Mouse (Mus musculus) MEL (cell line): ENCODE results near the gene Tarsl2. TPM values are rescaled to one million over a fixed set of nuclear protein-coding genes. Genes with fewer than 3 reads are reported as not detected.
A peak's percentile ranks its signal among the peaks of the same experiment; 100 is the strongest.

ENCODE experiments used
- DNase-seq: peaks from one replicate; pipeline ENCODE4 v3.0.0; 2011; ENCODE audit warnings: low read depth, low spot score
- H3K27ac ChIP-seq: 2 replicates; pipeline ENCODE4 v1.5.1; 2012; ENCODE audit warnings: low read depth, mild to moderate bottlenecking, control low read depth, low read length, moderate library complexity; ENCODE audit not compliant: control insufficient read depth
- H3K27me3 ChIP-seq, 2 experiments: fragments of 150-350 bp in 1 of 2; sonication (generic) in 1 of 2; 2 replicates each; pipeline ENCODE4 v1.6.1; 2012; ENCODE audit warnings: low read length in 2 of 2, mild to moderate bottlenecking in 2 of 2, improper control_type of control experiment in 1 of 2, moderate library complexity in 1 of 2; ENCODE audit not compliant: insufficient read depth in 2 of 2, control insufficient read depth in 1 of 2
- H3K36me3 ChIP-seq, 2 experiments: 2 replicates each; pipeline ENCODE4 v1.6.1; 2012 to 2014; ENCODE audit warnings: low read length in 2 of 2, improper control_type of control experiment in 1 of 2, inconsistent platforms in 1 of 2, mild to moderate bottlenecking in 1 of 2; ENCODE audit not compliant: insufficient read depth in 2 of 2, control insufficient read depth in 1 of 2
- H3K4me1 ChIP-seq, 2 experiments: fragments of 150-350 bp in 1 of 2; sonication (generic) in 1 of 2; 2 replicates each; pipeline ENCODE4 v1.6.1; 2012; ENCODE audit warnings: low read length in 2 of 2, improper control_type of control experiment in 1 of 2, mild to moderate bottlenecking in 1 of 2; ENCODE audit not compliant: insufficient read depth in 2 of 2, control insufficient read depth in 1 of 2
- H3K4me3 ChIP-seq, 2 experiments: fragments of 150-350 bp in 1 of 2; sonication (generic) in 1 of 2; 2 replicates each; pipeline ENCODE4 v1.5.1; 2012; ENCODE audit warnings: low read depth in 2 of 2, low read length in 2 of 2, mild to moderate bottlenecking in 2 of 2, moderate library complexity in 2 of 2, control low read depth in 1 of 2, improper control_type of control experiment in 1 of 2; ENCODE audit not compliant: control insufficient read depth in 1 of 2, insufficient read depth in 1 of 2
- H3K79me2 ChIP-seq: 2 replicates; pipeline ENCODE4 v1.6.1; 2012; ENCODE audit warnings: mild to moderate bottlenecking, low read length, moderate library complexity; ENCODE audit not compliant: control insufficient read depth, poor library complexity, insufficient read depth
- H3K9ac ChIP-seq: 2 replicates; pipeline ENCODE4 v1.6.1; 2012; ENCODE audit warnings: low read depth, mild to moderate bottlenecking, control low read depth, low read length, moderate library complexity; ENCODE audit not compliant: control insufficient read depth, poor library complexity, severe bottlenecking
- H3K9me3 ChIP-seq: fragments of 150-350 bp; sonication (generic); replicated peaks from 2 replicates; pipeline ENCODE4 v1.6.1; 2012; ENCODE audit warnings: mild to moderate bottlenecking, low read length, improper control_type of control experiment, moderate library complexity; ENCODE audit not compliant: insufficient read depth
- BHLHE40 ChIP-seq: IDR thresholded peaks from 2 replicates; pipeline ENCODE4 v1.6.1; 2012; ENCODE audit warnings: low read depth, mild to moderate bottlenecking, inconsistent platforms, low read length, improper control_type of control experiment, borderline replicate concordance
- CHD2 ChIP-seq: IDR thresholded peaks from 2 replicates; pipeline ENCODE4 v1.6.1; 2011; ENCODE audit warnings: low read length, improper control_type of control experiment
- CTCF ChIP-seq, 3 experiments: IDR thresholded peaks in 2 of 3; conservative IDR thresholded peaks in 1 of 3; 2 replicates each; pipeline ENCODE4 v1.5.1; 2011 to 2012; ENCODE audit warnings: low read length in 3 of 3, low read depth in 2 of 3, mild to moderate bottlenecking in 2 of 3, improper control_type of control experiment in 1 of 3, inconsistent platforms in 1 of 3, mixed read lengths in 1 of 3, moderate library complexity in 1 of 3; ENCODE audit not compliant: control insufficient read depth in 1 of 3, insufficient read depth in 1 of 3, poor library complexity in 1 of 3, severe bottlenecking in 1 of 3
- E2F4 ChIP-seq: IDR thresholded peaks from 2 replicates; pipeline ENCODE4 v1.6.1; 2011; ENCODE audit warnings: low read depth, low read length, improper control_type of control experiment, borderline replicate concordance
- ELF1 ChIP-seq: IDR thresholded peaks from 2 replicates; pipeline ENCODE4 v1.6.1; 2014; ENCODE audit warnings: low read depth, mild to moderate bottlenecking, inconsistent platforms, low read length, improper control_type of control experiment, moderate library complexity
- EP300 ChIP-seq, 2 experiments: IDR thresholded peaks; 2 replicates each; pipeline ENCODE4 v1.6.1; 2011; ENCODE audit warnings: improper control_type of control experiment in 2 of 2, low read length in 2 of 2, low read depth in 1 of 2, mild to moderate bottlenecking in 1 of 2
- ETS1 ChIP-seq: IDR thresholded peaks from 2 replicates; pipeline ENCODE4 v1.6.1; 2012; ENCODE audit warnings: low read depth, mild to moderate bottlenecking, inconsistent platforms, low read length, improper control_type of control experiment, moderate library complexity
- GABPA ChIP-seq: IDR thresholded peaks from 2 replicates; pipeline ENCODE4 v1.6.1; 2012; ENCODE audit warnings: low read depth, mild to moderate bottlenecking, inconsistent platforms, low read length, improper control_type of control experiment, moderate library complexity
- GATA1 ChIP-seq: IDR thresholded peaks from 2 replicates; pipeline ENCODE4 v1.6.1; 2011; ENCODE audit warnings: low read depth, low read length, improper control_type of control experiment
- HCFC1 ChIP-seq: IDR thresholded peaks from 2 replicates; pipeline ENCODE4 v1.6.1; 2012; ENCODE audit warnings: low read depth, mild to moderate bottlenecking, inconsistent platforms, low read length, improper control_type of control experiment, moderate library complexity
- JUND ChIP-seq: IDR thresholded peaks from 2 replicates; pipeline ENCODE4 v1.6.1; 2011; ENCODE audit warnings: low read depth, mild to moderate bottlenecking, improper control_type of control experiment, low read length
- MAFK ChIP-seq: IDR thresholded peaks from 2 replicates; pipeline ENCODE4 v1.6.1; 2011; ENCODE audit warnings: low read depth, mild to moderate bottlenecking, low read length, improper control_type of control experiment, borderline replicate concordance
- MAX ChIP-seq: IDR thresholded peaks from 2 replicates; pipeline ENCODE4 v1.6.1; 2011; ENCODE audit warnings: low read length, improper control_type of control experiment
- MAZ ChIP-seq: IDR thresholded peaks from 2 replicates; pipeline ENCODE4 v1.6.1; 2012; ENCODE audit warnings: low read depth, mild to moderate bottlenecking, inconsistent platforms, low read length, improper control_type of control experiment
- MEF2A ChIP-seq: IDR thresholded peaks from 2 replicates; pipeline ENCODE4 v1.6.1; 2014; ENCODE audit warnings: low read depth, mild to moderate bottlenecking, inconsistent platforms, low read length, improper control_type of control experiment; ENCODE audit not compliant: poor library complexity, insufficient replicate concordance, severe bottlenecking; ENCODE audit errors: extremely low read depth
- MXI1 ChIP-seq: IDR thresholded peaks from 2 replicates; pipeline ENCODE4 v1.6.1; 2011; ENCODE audit warnings: mild to moderate bottlenecking, low read depth, low read length, improper control_type of control experiment
- MYB ChIP-seq: IDR thresholded peaks from 2 replicates; pipeline ENCODE4 v1.6.1; 2011; ENCODE audit warnings: mild to moderate bottlenecking, low read depth, low read length, improper control_type of control experiment
- MYC ChIP-seq: IDR thresholded peaks from 2 replicates; pipeline ENCODE4 v1.6.1; 2011; ENCODE audit warnings: low read depth, mild to moderate bottlenecking, low read length, improper control_type of control experiment, moderate library complexity
- POLR2A ChIP-seq, 2 experiments: IDR thresholded peaks; 2 replicates each; pipeline ENCODE4 v1.6.1; 2011 to 2012; ENCODE audit warnings: low read length in 2 of 2, mild to moderate bottlenecking in 2 of 2, control low read depth in 1 of 2, improper control_type of control experiment in 1 of 2, low read depth in 1 of 2, moderate library complexity in 1 of 2; ENCODE audit not compliant: control insufficient read depth in 1 of 2, insufficient read depth in 1 of 2, poor library complexity in 1 of 2
- POLR2AphosphoS2 ChIP-seq: IDR thresholded peaks from 2 replicates; pipeline ENCODE4 v1.6.1; 2011; ENCODE audit warnings: low read length, improper control_type of control experiment
- POLR2AphosphoS5 ChIP-seq: IDR thresholded peaks from 2 replicates; pipeline ENCODE4 v1.6.1; 2012; ENCODE audit warnings: low read depth, borderline replicate concordance, mild to moderate bottlenecking, inconsistent platforms, low read length, moderate library complexity, mixed read lengths
- RAD21 ChIP-seq: IDR thresholded peaks from 2 replicates; pipeline ENCODE4 v1.6.1; 2011; ENCODE audit warnings: mild to moderate bottlenecking, low read depth, low read length, improper control_type of control experiment
- RCOR1 ChIP-seq: IDR thresholded peaks from 2 replicates; pipeline ENCODE4 v1.6.1; 2012; ENCODE audit warnings: low read depth, mild to moderate bottlenecking, inconsistent platforms, low read length, improper control_type of control experiment
- SIN3A ChIP-seq: IDR thresholded peaks from 2 replicates; pipeline ENCODE4 v1.6.1; 2012; ENCODE audit warnings: low read length, improper control_type of control experiment, inconsistent platforms
- SMC3 ChIP-seq: IDR thresholded peaks from 2 replicates; pipeline ENCODE4 v1.6.1; 2011; ENCODE audit warnings: low read depth, low read length, improper control_type of control experiment
- TAL1 ChIP-seq: IDR thresholded peaks from 2 replicates; pipeline ENCODE4 v1.6.1; 2012; ENCODE audit warnings: mild to moderate bottlenecking, inconsistent platforms, low read length, moderate library complexity, mixed read lengths
- TBP ChIP-seq: IDR thresholded peaks from 2 replicates; pipeline ENCODE4 v1.8.0; 2011; ENCODE audit warnings: low read depth, low read length, improper control_type of control experiment
- TCF12 ChIP-seq: IDR thresholded peaks from 2 replicates; pipeline ENCODE4 v1.6.1; 2014; ENCODE audit warnings: low read depth, mild to moderate bottlenecking, inconsistent platforms, low read length, improper control_type of control experiment, moderate library complexity
- UBTF ChIP-seq: IDR thresholded peaks from 2 replicates; pipeline ENCODE4 v1.6.1; 2012; ENCODE audit warnings: low read depth, mild to moderate bottlenecking, inconsistent platforms, low read length, improper control_type of control experiment, moderate library complexity, borderline replicate concordance; ENCODE audit not compliant: insufficient read depth
- USF1 ChIP-seq: IDR thresholded peaks from 2 replicates; pipeline ENCODE4 v1.6.1; 2014; ENCODE audit warnings: low read depth, mild to moderate bottlenecking, inconsistent platforms, low read length, improper control_type of control experiment, moderate library complexity
- USF2 ChIP-seq, 2 experiments: IDR thresholded peaks; 2 replicates each; pipeline ENCODE4 v1.6.1; 2011 to 2012; ENCODE audit warnings: improper control_type of control experiment in 2 of 2, low read length in 2 of 2, borderline replicate concordance in 1 of 2, inconsistent platforms in 1 of 2, low read depth in 1 of 2, mild to moderate bottlenecking in 1 of 2; ENCODE audit not compliant: insufficient read depth in 1 of 2
- ZKSCAN1 ChIP-seq: IDR thresholded peaks from 2 replicates; pipeline ENCODE4 v1.6.1; 2012; ENCODE audit warnings: low read depth, mild to moderate bottlenecking, inconsistent platforms, low read length, improper control_type of control experiment, moderate library complexity
- ZMIZ1 ChIP-seq: IDR thresholded peaks from 2 replicates; pipeline ENCODE4 v1.6.1; 2012; ENCODE audit warnings: low read depth, mild to moderate bottlenecking, inconsistent platforms, low read length, improper control_type of control experiment, moderate library complexity
- ZNF384 ChIP-seq: IDR thresholded peaks from 2 replicates; pipeline ENCODE4 v1.6.1; 2012; ENCODE audit warnings: low read depth, mild to moderate bottlenecking, inconsistent platforms, low read length, improper control_type of control experiment
- polyA plus RNA-seq, 2 experiments: library from polyadenylated mRNA; stranded (reverse) in 1 of 2; unstranded in 1 of 2; fragments of >175 nt in 1 of 2; fragments of >200 nt in 1 of 2; gene quantifications; 2 replicates each; pipeline versions ENCODE4 v1.2.1 to v1.2.4; 2012; ENCODE audit warnings: low replicate concordance in 2 of 2, low read depth in 1 of 2; ENCODE audit not compliant: insufficient read length in 2 of 2, insufficient read depth in 1 of 2, missing spikeins in 1 of 2
- total RNA-seq: library from RNA; depleted of rRNA; stranded (reverse); fragments of 300-350 nt; gene quantifications from 2 replicates; pipeline ENCODE4 v1.2.3, GENCODE M21; 2012

Tarsl2 gene
- total and polyA plus RNA-seq, 3 experiments, result 18.7 to 26.3 TPM; not detected in 1

DNA sequence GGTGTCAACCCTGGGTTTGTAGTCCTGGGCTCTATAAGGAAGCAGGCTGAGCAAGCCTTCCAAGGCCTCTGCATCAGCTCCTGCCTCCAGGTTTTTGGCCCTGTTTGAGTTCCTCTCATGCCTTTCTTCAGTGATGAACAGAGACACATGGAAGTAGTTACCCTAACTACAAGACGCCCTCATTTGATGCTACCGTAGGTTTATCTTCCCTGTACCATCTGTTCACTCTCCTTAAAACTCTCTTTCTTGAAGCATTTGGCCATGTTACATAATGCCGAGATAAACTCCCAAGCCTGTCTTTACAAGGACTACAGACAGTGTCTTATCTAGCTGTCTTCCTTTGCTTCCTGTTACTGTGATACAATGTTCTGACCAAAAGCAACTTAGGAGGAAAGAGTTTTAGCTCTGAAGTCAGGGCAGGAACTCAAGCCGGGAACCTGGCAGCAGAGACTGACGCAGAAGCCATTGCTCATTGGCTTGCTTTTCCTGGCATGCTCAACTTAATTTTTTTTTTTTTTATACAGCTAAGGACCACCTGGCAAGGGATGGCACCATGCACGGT lies 4.8 kb upstream of the Tarsl2 start:
- H3K9me3 ChIP-seq, result no peaks in the 10 kb centered on the region
- H3K27me3 ChIP-seq, result no peaks in the 10 kb centered on the region
- peak overlapping the region in 1 of 2 experiments; percentile 38; a peak in 2 of 4 replicates for H3K4me3 ChIP-seq
- TF ChIP-seq MAX (peak; percentile 74), RAD21 (no peak), ELF1 (no peak), EP300 (IDR thresholded peaks at IDR 0.05; ENCODE audit: low read depth in 1 of 2, low read length in 2 of 2) (peak; percentile 94 to 96), E2F4 (no peak), USF2 (IDR thresholded peaks at IDR 0.05; ENCODE audit: borderline replicate concordance in 1 of 2, insufficient read depth in 1 of 2, low read depth in 1 of 2, low read length in 2 of 2) (no peak), TAL1 (peak; percentile 93), MXI1 (peak; percentile 96), POLR2AphosphoS2 (no peak), MYC (peak; percentile 83; the same call in 1 of the 2 replicates), POLR2AphosphoS5 (no peak), ZMIZ1 (no peak), JUND (no peak), CHD2 (no peak), TBP (no peak; the same call in 1 of the 2 replicates), MAZ (no peak; the same call in 1 of the 2 replicates), CTCF (IDR thresholded peaks at IDR 0.05 in 2 of 3, conservative IDR thresholded peaks at IDR 0.05 in 1 of 3; ENCODE audit: control insufficient read depth in 1 of 3, insufficient read depth in 1 of 3, low read depth in 2 of 3, low read length in 3 of 3, poor library complexity in 1 of 3, severe bottlenecking in 1 of 3) (no peak), MYB (no peak; the same call in 1 of the 2 replicates), USF1 (no peak), MAFK (no peak), GATA1 (peak; percentile 98), ZKSCAN1 (no peak), TCF12 (peak; percentile 93), BHLHE40 (peak; percentile 34; the same call in 1 of the 2 replicates), HCFC1 (no peak; the same call in 1 of the 2 replicates), ZNF384 (peak; percentile 85), SMC3 (no peak), RCOR1 (peak; percentile 73), UBTF (no peak), POLR2A (IDR thresholded peaks at IDR 0.05; ENCODE audit: control insufficient read depth in 1 of 2, insufficient read depth in 1 of 2, low read depth in 1 of 2, low read length in 2 of 2, poor library complexity in 1 of 2) (peak in 1 of 2 experiments; percentile 25; a peak in 1 of 4 replicates), GABPA (no peak), ETS1 (peak; percentile 97), MEF2A (no peak), SIN3A (peak; percentile 94)
- H3K79me2 ChIP-seq, result no peaks in the 10 kb centered on the region; the same call in 1 of the 2 replicates
- H3K9ac ChIP-seq, result peak overlapping the region; percentile 52
- H3K36me3 ChIP-seq, result peaks cover 0 to 24% of the 10 kb centered on the region in 2 experiments; a peak in 2 of 4 replicates
- H3K27ac ChIP-seq, result peak overlapping the region; percentile 99
- peak; percentile 94 for DNase-seq
- H3K4me1 ChIP-seq, result peaks cover 10 to 31% of the 10 kb centered on the region in 2 experiments
